Mouse (Mus musculus): Measurements from ENCODE around the gene Cdipt. TPM values are rescaled to one million over a fixed set of nuclear protein-coding genes. Genes with fewer than 3 reads are reported as not detected.

Gene Cdipt
- total and polyA plus RNA-seq, 3 experiments: 98.4 to 151 TPM; not detected in 1

- H3K4me1 ChIP-seq (ENCODE audit: control insufficient read depth in 1 of 2, insufficient read depth in 2 of 2, low read length in 2 of 2): peaks cover 10 to 33% of the 10 kb centered on the region in 2 experiments
- TF ChIP-seq MYC (IDR thresholded peaks at IDR 0.05; ENCODE audit: low read depth, low read length) (no peak), POLR2A (IDR thresholded peaks at IDR 0.05; ENCODE audit: control insufficient read depth in 1 of 2, insufficient read depth in 1 of 2, low read depth in 1 of 2, low read length in 2 of 2, poor library complexity in 1 of 2) (peak; percentile 17 to 78; a peak in 3 of 4 replicates), EP300 (IDR thresholded peaks at IDR 0.05; ENCODE audit: low read depth in 1 of 2, low read length in 2 of 2) (peak in 1 of 2 experiments; percentile 65; a peak in 2 of 4 replicates), GATA1 (IDR thresholded peaks at IDR 0.05; ENCODE audit: low read depth, low read length) (no peak), HCFC1 (IDR thresholded peaks at IDR 0.05; ENCODE audit: low read depth, low read length) (peak; percentile 60; the same call in 1 of the 2 replicates), MXI1 (IDR thresholded peaks at IDR 0.05; ENCODE audit: low read depth, low read length) (peak; percentile 65), USF1 (IDR thresholded peaks at IDR 0.05; ENCODE audit: low read depth, low read length) (0 out of 2 replicates have a peak, but pooled peaks have one; percentile 3), CTCF (IDR thresholded peaks at IDR 0.05 in 2 of 3, conservative IDR thresholded peaks at IDR 0.05 in 1 of 3; ENCODE audit: control insufficient read depth in 1 of 3, insufficient read depth in 1 of 3, low read depth in 2 of 3, low read length in 3 of 3, poor library complexity in 1 of 3, severe bottlenecking in 1 of 3) (no peak), RCOR1 (IDR thresholded peaks at IDR 0.05; ENCODE audit: low read depth, low read length) (no peak), MAFK (IDR thresholded peaks at IDR 0.05; ENCODE audit: borderline replicate concordance, low read depth, low read length) (0 out of 2 replicates have a peak, but pooled peaks have one; percentile 53), MAX (IDR thresholded peaks at IDR 0.05; ENCODE audit: low read length) (0 out of 2 replicates have a peak, but pooled peaks have one; percentile 15), CHD2 (IDR thresholded peaks at IDR 0.05; ENCODE audit: low read length) (no peak), ELF1 (IDR thresholded peaks at IDR 0.05; ENCODE audit: low read depth, low read length) (peak; percentile 75), ZMIZ1 (IDR thresholded peaks at IDR 0.05; ENCODE audit: low read depth, low read length) (no peak), SIN3A (IDR thresholded peaks at IDR 0.05; ENCODE audit: low read length) (peak; percentile 84), BHLHE40 (IDR thresholded peaks at IDR 0.05; ENCODE audit: borderline replicate concordance, low read depth, low read length) (no peak), KAT2A (conservative IDR thresholded peaks at IDR 0.05; ENCODE audit: low read depth, low read length) (peak; percentile 34; the same call in 1 of the 2 replicates), TCF12 (IDR thresholded peaks at IDR 0.05; ENCODE audit: low read depth, low read length) (0 out of 2 replicates have a peak, but pooled peaks have one; percentile 31), MYB (IDR thresholded peaks at IDR 0.05; ENCODE audit: low read depth, low read length) (no peak), NRF1 (IDR thresholded peaks at IDR 0.05; ENCODE audit: insufficient read depth, low read depth, low read length, poor library complexity, severe bottlenecking) (no peak), USF2 (IDR thresholded peaks at IDR 0.05; ENCODE audit: borderline replicate concordance in 1 of 2, insufficient read depth in 1 of 2, low read depth in 1 of 2, low read length in 2 of 2) (no peak), POLR2AphosphoS2 (IDR thresholded peaks at IDR 0.05; ENCODE audit: low read length) (no peak), UBTF (IDR thresholded peaks at IDR 0.05; ENCODE audit: borderline replicate concordance, insufficient read depth, low read depth, low read length) (no peak), POLR2AphosphoS5 (IDR thresholded peaks at IDR 0.05; ENCODE audit: borderline replicate concordance, low read depth, low read length) (no peak), RAD21 (IDR thresholded peaks at IDR 0.05; ENCODE audit: low read depth, low read length) (no peak), ETS1 (IDR thresholded peaks at IDR 0.05; ENCODE audit: low read depth, low read length) (peak; percentile 98), SMC3 (IDR thresholded peaks at IDR 0.05; ENCODE audit: low read depth, low read length) (no peak), GABPA (IDR thresholded peaks at IDR 0.05; ENCODE audit: low read depth, low read length) (peak; percentile 79), TBP (IDR thresholded peaks at IDR 0.05; ENCODE audit: low read depth, low read length) (peak; percentile 71; the same call in 1 of the 2 replicates), JUND (IDR thresholded peaks at IDR 0.05; ENCODE audit: low read depth, low read length) (0 out of 2 replicates have a peak, but pooled peaks have one; percentile 9), ZKSCAN1 (IDR thresholded peaks at IDR 0.05; ENCODE audit: low read depth, low read length) (no peak), TAL1 (IDR thresholded peaks at IDR 0.05; ENCODE audit: low read length) (peak; percentile 41; the same call in 1 of the 2 replicates)
These were observed 32.7 kb downstream of the Cdipt start for GRCm38 (mm10) chr7:127008239-127009019.

More at GRCm38 (mm10) chr7:127008239-127009019, 32.7 kb downstream of the Cdipt start:
- Histone ChIP-seq H3K4me3 (ENCODE audit: control insufficient read depth in 1 of 2, insufficient read depth in 1 of 2, low read depth in 2 of 2, low read length in 2 of 2) (peak overlapping the region; percentile 3 to 18; a peak in 2 of 4 replicates), H3K79me2 (ENCODE audit: control insufficient read depth, insufficient read depth, low read length, poor library complexity) (peaks cover 8% of the 10 kb centered on the region), H3K27me3 (ENCODE audit: control insufficient read depth in 1 of 2, insufficient read depth in 2 of 2, low read length in 2 of 2) (no peaks in the 10 kb centered on the region), H3K36me3 (ENCODE audit: control insufficient read depth in 1 of 2, insufficient read depth in 2 of 2, low read length in 2 of 2) (peaks cover 0 to 24% of the 10 kb centered on the region in 2 experiments; a peak in 2 of 4 replicates), H3K27ac (ENCODE audit: control insufficient read depth, low read depth, low read length) (peak overlapping the region; percentile 91), H3K9ac (ENCODE audit: control insufficient read depth, low read depth, low read length, poor library complexity, severe bottlenecking) (peak overlapping the region; percentile 68), H3K9me3 (replicated peaks; ENCODE audit: insufficient read depth, low read length) (no peaks in the 10 kb centered on the region)
- DNase-seq (ENCODE audit: low read depth, low spot score): peak; percentile 95
